Mouse (Mus musculus): ENCODE results near the gene Cbx4. TPM values are rescaled to one million over a fixed set of nuclear protein-coding genes. Genes with fewer than 3 reads are reported as not detected.

Cbx4 gene
- polyA plus RNA-seq, 1 experiment = 9.3 TPM

DNA sequence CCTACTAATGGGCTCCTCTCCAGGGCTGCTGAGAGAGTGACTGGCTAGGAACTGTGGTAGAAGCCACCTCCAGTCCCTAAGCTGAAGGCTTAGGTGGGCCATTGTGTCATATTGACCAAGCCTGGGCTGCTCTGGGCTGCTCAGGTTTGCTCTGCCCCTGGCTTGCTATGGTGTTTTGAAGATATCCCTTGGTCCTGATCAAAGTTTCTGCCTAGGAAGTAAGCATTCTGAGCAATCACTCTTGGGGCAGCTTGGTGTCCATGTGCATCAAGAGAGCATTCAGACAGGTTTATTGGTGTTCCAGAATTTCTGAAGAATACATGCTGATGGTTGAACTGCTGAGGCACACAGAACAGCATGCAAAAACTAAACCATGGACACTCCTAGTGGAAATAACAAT lies 34.6 kb downstream of the Cbx4 start:
- Histone ChIP-seq H3K27ac (ENCODE audit: insufficient read depth, low read depth, low read length) (no peak overlapping the region), H3K4me3 (ENCODE audit: insufficient read depth, low read depth, low read length) (no peak overlapping the region), H3K36me3 (ENCODE audit: control insufficient read depth, insufficient read depth, low read length) (no peaks in the 10 kb centered on the region), H3K4me1 (ENCODE audit: control insufficient read depth, insufficient read depth, low read length) (peaks cover 8% of the 10 kb centered on the region), H3K27me3 (replicated peaks; ENCODE audit: control insufficient read depth, insufficient read depth, low read length) (peaks cover 2% of the 10 kb centered on the region)
- DNase-seq = no peak
- no peak for TF ChIP-seq POLR2A (IDR thresholded peaks at IDR 0.05; ENCODE audit: low read depth, low read length)
- no peak for TF ChIP-seq CTCF (conservative IDR thresholded peaks at IDR 0.05; ENCODE audit: insufficient read depth, insufficient read length, low read depth, low read length)

DNA sequence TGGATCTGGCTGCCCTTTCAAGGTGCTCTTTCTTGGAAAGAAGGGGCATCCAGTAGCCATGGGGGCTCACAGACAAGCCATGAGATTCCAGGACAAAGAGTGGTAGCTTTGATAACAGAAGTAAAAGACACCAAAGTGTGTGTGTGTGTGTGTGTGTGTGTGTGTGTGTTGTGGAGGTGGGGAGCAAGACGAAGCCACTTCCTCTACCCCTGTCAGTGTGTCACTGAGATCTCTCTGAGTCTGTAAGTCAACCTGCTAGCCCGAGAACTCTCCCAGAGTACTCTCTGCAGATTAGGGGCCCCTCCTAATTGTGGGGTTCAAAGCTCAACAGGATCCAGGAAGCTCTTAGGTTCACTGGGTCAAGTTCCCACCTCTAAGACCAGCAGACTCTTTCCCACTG lies 35.7 kb downstream of the Cbx4 start:
- no peak for DNase-seq
- no peak overlapping the region for H3K4me3 ChIP-seq (ENCODE audit: insufficient read depth, low read depth, low read length)
- H3K36me3 ChIP-seq (ENCODE audit: control insufficient read depth, insufficient read depth, low read length) = no peaks in the 10 kb centered on the region
- peaks cover 11% of the 10 kb centered on the region for H3K4me1 ChIP-seq (ENCODE audit: control insufficient read depth, insufficient read depth, low read length)
- peaks cover 2% of the 10 kb centered on the region for H3K27me3 ChIP-seq (replicated peaks; ENCODE audit: control insufficient read depth, insufficient read depth, low read length)
- 3% methylated on average over 2 of the region's 2 CpGs for WGBS
- no peak overlapping the region for H3K27ac ChIP-seq (ENCODE audit: insufficient read depth, low read depth, low read length)
- no peak for TF ChIP-seq POLR2A (IDR thresholded peaks at IDR 0.05; ENCODE audit: low read depth, low read length)

DNA sequence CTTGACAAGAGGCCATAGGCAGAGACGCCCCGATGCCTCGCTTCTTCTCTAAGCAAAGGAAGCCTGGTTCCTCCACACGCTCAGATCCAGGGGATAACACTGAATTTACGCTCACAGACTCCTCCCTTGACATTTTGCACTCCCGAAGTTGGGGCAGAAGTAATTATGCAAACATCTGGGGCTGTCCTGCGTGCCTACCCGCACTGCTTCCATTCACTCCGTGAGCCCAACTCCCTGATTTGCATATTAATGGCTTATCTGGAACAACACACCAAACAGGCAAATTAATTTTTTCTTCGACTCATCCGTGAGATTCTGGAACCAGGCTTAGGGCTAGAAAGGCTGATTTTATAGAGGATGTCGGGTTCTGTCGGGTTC lies 37.9 kb downstream of the Cbx4 start:
- Histone ChIP-seq H3K27ac (ENCODE audit: insufficient read depth, low read depth, low read length) (no peak overlapping the region), H3K4me3 (ENCODE audit: insufficient read depth, low read depth, low read length) (no peak overlapping the region), H3K4me1 (ENCODE audit: control insufficient read depth, insufficient read depth, low read length) (peaks cover 16% of the 10 kb centered on the region), H3K27me3 (replicated peaks; ENCODE audit: control insufficient read depth, insufficient read depth, low read length) (peaks cover 4% of the 10 kb centered on the region; the same call in 1 of the 2 replicates), H3K36me3 (ENCODE audit: control insufficient read depth, insufficient read depth, low read length) (no peaks in the 10 kb centered on the region)
- 3% methylated on average over 13 of the region's 13 CpGs for WGBS
- no peak for DNase-seq
- TF ChIP-seq POLR2A (IDR thresholded peaks at IDR 0.05; ENCODE audit: low read depth, low read length) (no peak), CTCF (conservative IDR thresholded peaks at IDR 0.05; ENCODE audit: insufficient read depth, insufficient read length, low read depth, low read length) (no peak)

- H3K27me3 ChIP-seq (replicated peaks; ENCODE audit: control insufficient read depth, insufficient read depth, low read length) = peaks cover 8% of the 10 kb centered on the region
- 3% methylated on average over 43 of the region's 43 CpGs for WGBS
- DNase-seq = no peak
- no peaks in the 10 kb centered on the region for H3K36me3 ChIP-seq (ENCODE audit: control insufficient read depth, insufficient read depth, low read length)
- no peak overlapping the region for H3K27ac ChIP-seq (ENCODE audit: insufficient read depth, low read depth, low read length)
- H3K4me1 ChIP-seq (ENCODE audit: control insufficient read depth, insufficient read depth, low read length) = peaks cover 17% of the 10 kb centered on the region
- TF ChIP-seq CTCF (conservative IDR thresholded peaks at IDR 0.05; ENCODE audit: insufficient read depth, insufficient read length, low read depth, low read length) = 0 out of 2 replicates have a peak, but pooled peaks have one; percentile 6
- TF ChIP-seq POLR2A (IDR thresholded peaks at IDR 0.05; ENCODE audit: low read depth, low read length) = no peak
- no peak overlapping the region for H3K4me3 ChIP-seq (ENCODE audit: insufficient read depth, low read depth, low read length)
Observed at GRCm38 (mm10) chr11:119047261-119048132, 38.5 kb downstream of the Cbx4 start.

DNA sequence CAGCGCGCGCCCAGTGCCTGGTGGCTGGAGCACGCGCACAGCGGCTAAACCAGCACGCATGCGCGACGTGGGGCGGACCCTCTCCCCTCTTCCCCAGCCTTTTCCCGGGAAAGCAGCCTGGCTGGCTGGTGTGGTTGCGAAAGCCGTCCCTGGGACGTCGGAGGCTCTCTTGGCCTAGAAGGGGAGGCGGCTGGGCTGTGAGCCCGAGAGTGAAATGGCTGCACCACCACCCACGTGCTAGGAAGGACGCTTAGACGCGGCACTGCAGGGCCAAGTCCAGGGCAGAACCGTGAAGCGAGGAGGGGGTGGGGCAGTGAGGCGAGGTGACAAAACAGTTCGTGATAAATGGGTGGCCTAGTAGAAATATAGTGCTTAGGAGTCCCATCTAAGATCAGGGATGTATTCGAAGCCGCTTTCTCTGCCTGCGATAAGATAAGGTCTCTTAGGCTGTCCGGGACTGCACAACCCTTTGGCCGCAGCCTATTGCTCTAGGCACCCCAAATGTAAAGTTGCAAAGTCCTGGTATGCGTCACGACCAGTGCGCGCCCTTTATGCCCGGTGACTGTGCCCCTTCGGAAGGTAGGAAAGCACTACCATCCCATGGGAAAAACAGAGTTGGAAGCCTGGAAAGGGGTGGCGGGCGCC lies 39.3 kb downstream of the Cbx4 start:
- Histone ChIP-seq H3K27ac (ENCODE audit: insufficient read depth, low read depth, low read length) (no peak overlapping the region), H3K36me3 (ENCODE audit: control insufficient read depth, insufficient read depth, low read length) (no peaks in the 10 kb centered on the region), H3K4me3 (ENCODE audit: insufficient read depth, low read depth, low read length) (no peak overlapping the region), H3K4me1 (ENCODE audit: control insufficient read depth, insufficient read depth, low read length) (peaks cover 20% of the 10 kb centered on the region), H3K27me3 (replicated peaks; ENCODE audit: control insufficient read depth, insufficient read depth, low read length) (peaks cover 9% of the 10 kb centered on the region)
- TF ChIP-seq CTCF (conservative IDR thresholded peaks at IDR 0.05; ENCODE audit: insufficient read depth, insufficient read length, low read depth, low read length) (no peak), POLR2A (IDR thresholded peaks at IDR 0.05; ENCODE audit: low read depth, low read length) (no peak)
- DNase-seq = peak; percentile 87
- 7% methylated on average over 39 of the region's 39 CpGs for WGBS

- TF ChIP-seq CTCF (conservative IDR thresholded peaks at IDR 0.05; ENCODE audit: insufficient read depth, insufficient read length, low read depth, low read length) = peak; percentile 39
- no peak for TF ChIP-seq POLR2A (IDR thresholded peaks at IDR 0.05; ENCODE audit: low read depth, low read length)
- peak; percentile 87 for DNase-seq
- H3K4me3 ChIP-seq (ENCODE audit: insufficient read depth, low read depth, low read length) = no peak overlapping the region
- 10% methylated on average over 41 of the region's 41 CpGs for WGBS
- H3K36me3 ChIP-seq (ENCODE audit: control insufficient read depth, insufficient read depth, low read length) = no peaks in the 10 kb centered on the region
- peaks cover 9% of the 10 kb centered on the region for H3K27me3 ChIP-seq (replicated peaks; ENCODE audit: control insufficient read depth, insufficient read depth, low read length)
- H3K27ac ChIP-seq (ENCODE audit: insufficient read depth, low read depth, low read length) = 0 out of 2 replicates have a peak overlapping the region, but pooled peaks have one; percentile 15
- H3K4me1 ChIP-seq (ENCODE audit: control insufficient read depth, insufficient read depth, low read length) = peaks cover 26% of the 10 kb centered on the region
Observed at GRCm38 (mm10) chr11:119044551-119045337, 41.3 kb downstream of the Cbx4 start.
